Mouse (Mus musculus): ENCODE measurements around the gene Gja3. TPM values are rescaled to one million over a fixed set of nuclear protein-coding genes. Genes with fewer than 3 reads are reported as not detected.

The Gja3 gene
- polyA plus RNA-seq (2014; fragmentation: Nextera tagmentation; extraction: Ambion mirVana): 0.16 and 0.23 TPM in 2 replicates

GRCm38 (mm10) chr14:57057563-57058321 lies at the start of gene Gja3:
Gene Gja3 (minus strand): TSS chr14:57058100.
- Histone ChIP-seq H3K9me3 (ENCODE audit: control insufficient read depth, low read length) (no peaks in the 10 kb centered on the region), H3K9ac (ENCODE audit: low read length) (no peak within 1 kb of the TSS), H3K4me1 (replicated peaks; ENCODE audit: control insufficient read depth, insufficient read depth, low read length) (no peaks in the 10 kb centered on the region), H3K27ac (ENCODE audit: low read depth) (no peak within 1 kb of the TSS), H3K36me3 (ENCODE audit: control insufficient read depth, insufficient read depth, low read length) (no peaks in the 10 kb centered on the region), H3K4me3 (ENCODE audit: low read depth, low read length) (peak within 1 kb of the TSS; percentile 47), H3K27me3 (replicated peaks; ENCODE audit: control insufficient read depth, insufficient read depth, low read length) (peaks cover 56% of the 10 kb centered on the region), H3K4me2 (ENCODE audit: low read length) (peak within 1 kb of the TSS; percentile 92)
- DNase-seq (ENCODE audit: low spot score): peak; percentile 71
- peak; percentile 59; the same call in 1 of the 2 replicates for ATAC-seq (replicated peaks; ENCODE audit: low FRiP score, low TSS enrichment, low read depth)
- WGBS: under 1% methylated on average over 79 of the region's 79 CpGs

GRCm38 (mm10) chr14:57107091-57107490 lies 49.2 kb upstream of the Gja3 start:
- no peak overlapping the region for H3K27ac ChIP-seq (ENCODE audit: low read depth)
- ATAC-seq (replicated peaks; ENCODE audit: low FRiP score, low TSS enrichment, low read depth) (no peak), DNase-seq (ENCODE audit: low spot score) (no peak)
- WGBS: 63% methylated on average over 8 of the region's 8 CpGs
- peaks cover 50% of the 10 kb centered on the region for H3K27me3 ChIP-seq (replicated peaks; ENCODE audit: control insufficient read depth, insufficient read depth, low read length)
- no peaks in the 10 kb centered on the region for H3K9me3 ChIP-seq (ENCODE audit: control insufficient read depth, low read length)
- no peaks in the 10 kb centered on the region for H3K36me3 ChIP-seq (ENCODE audit: control insufficient read depth, insufficient read depth, low read length)
- H3K4me3 ChIP-seq (ENCODE audit: low read depth, low read length): no peak overlapping the region
- 0 out of 2 replicates have a peak, but pooled peaks cover 4% of the 10 kb centered on the region for H3K4me1 ChIP-seq (replicated peaks; ENCODE audit: control insufficient read depth, insufficient read depth, low read length)
- no peak overlapping the region for H3K9ac ChIP-seq (ENCODE audit: low read length)
- no peak overlapping the region for H3K4me2 ChIP-seq (ENCODE audit: low read length)

- Histone ChIP-seq H3K27me3 (replicated peaks; ENCODE audit: control insufficient read depth, insufficient read depth, low read length) (peaks cover 54% of the 10 kb centered on the region), H3K4me2 (ENCODE audit: low read length) (no peak overlapping the region), H3K4me1 (replicated peaks; ENCODE audit: control insufficient read depth, insufficient read depth, low read length) (0 out of 2 replicates have a peak, but pooled peaks cover 4% of the 10 kb centered on the region), H3K9ac (ENCODE audit: low read length) (no peak overlapping the region), H3K27ac (ENCODE audit: low read depth) (no peak overlapping the region), H3K4me3 (ENCODE audit: low read depth, low read length) (no peak overlapping the region), H3K36me3 (ENCODE audit: control insufficient read depth, insufficient read depth, low read length) (no peaks in the 10 kb centered on the region), H3K9me3 (ENCODE audit: control insufficient read depth, low read length) (no peaks in the 10 kb centered on the region)
- WGBS: 59% methylated on average over 11 of the region's 11 CpGs
- peak; percentile 57 for DNase-seq (ENCODE audit: low spot score)
- ATAC-seq (replicated peaks; ENCODE audit: low FRiP score, low TSS enrichment, low read depth): no peak
These were observed 47.8 kb upstream of the Gja3 start for GRCm38 (mm10) chr14:57105721-57106120.

GRCm38 (mm10) chr14:57105111-57105510 lies 47.2 kb upstream of the Gja3 start:
- H3K9me3 ChIP-seq (ENCODE audit: control insufficient read depth, low read length): no peaks in the 10 kb centered on the region
- H3K4me2 ChIP-seq (ENCODE audit: low read length): peak overlapping the region; percentile 99
- no peak overlapping the region for H3K9ac ChIP-seq (ENCODE audit: low read length)
- peak overlapping the region; percentile 50; the same call in 1 of the 2 replicates for H3K4me3 ChIP-seq (ENCODE audit: low read depth, low read length)
- 0 out of 2 replicates have a peak, but pooled peaks cover 4% of the 10 kb centered on the region for H3K4me1 ChIP-seq (replicated peaks; ENCODE audit: control insufficient read depth, insufficient read depth, low read length)
- H3K27me3 ChIP-seq (replicated peaks; ENCODE audit: control insufficient read depth, insufficient read depth, low read length): peaks cover 54% of the 10 kb centered on the region
- no peak for ATAC-seq (replicated peaks; ENCODE audit: low FRiP score, low TSS enrichment, low read depth)
- H3K36me3 ChIP-seq (ENCODE audit: control insufficient read depth, insufficient read depth, low read length): no peaks in the 10 kb centered on the region
- no peak overlapping the region for H3K27ac ChIP-seq (ENCODE audit: low read depth)
- WGBS: 16% methylated on average over 14 of the region's 14 CpGs
- peak; percentile 56 for DNase-seq (ENCODE audit: low spot score)

- H3K27ac ChIP-seq (ENCODE audit: low read depth): no peak within 1 kb of the TSS
- no peaks in the 10 kb centered on the region for H3K36me3 ChIP-seq (ENCODE audit: control insufficient read depth, insufficient read depth, low read length)
- DNase-seq (ENCODE audit: low spot score): peak; percentile 82
- H3K4me2 ChIP-seq (ENCODE audit: low read length): peak within 1 kb of the TSS; percentile 99
- H3K9me3 ChIP-seq (ENCODE audit: control insufficient read depth, low read length): no peaks in the 10 kb centered on the region
- H3K27me3 ChIP-seq (replicated peaks; ENCODE audit: control insufficient read depth, insufficient read depth, low read length): peaks cover 54% of the 10 kb centered on the region
- peak within 1 kb of the TSS; percentile 43; the same call in 1 of the 2 replicates for H3K9ac ChIP-seq (ENCODE audit: low read length)
- H3K4me3 ChIP-seq (ENCODE audit: low read depth, low read length): peak within 1 kb of the TSS; percentile 50
- under 1% methylated on average over 98 of the region's 101 CpGs for whole genome bisulfite sequencing
- ATAC-seq (replicated peaks; ENCODE audit: low FRiP score, low TSS enrichment, low read depth): peak; percentile 72
- 0 out of 2 replicates have a peak, but pooled peaks cover 4% of the 10 kb centered on the region for H3K4me1 ChIP-seq (replicated peaks; ENCODE audit: control insufficient read depth, insufficient read depth, low read length)
These were observed 46.5 kb upstream of the Gja3 start, which contains the start of gene Gjb2 for GRCm38 (mm10) chr14:57104106-57105023. Gene Gjb2 (minus strand): TSS chr14:57104702.

- no peak for ATAC-seq (replicated peaks; ENCODE audit: low FRiP score, low TSS enrichment, low read depth)
- Histone ChIP-seq H3K4me2 (ENCODE audit: low read length) (peak overlapping the region; percentile 99), H3K4me3 (ENCODE audit: low read depth, low read length) (peak overlapping the region; percentile 50), H3K36me3 (ENCODE audit: control insufficient read depth, insufficient read depth, low read length) (no peaks in the 10 kb centered on the region), H3K9ac (ENCODE audit: low read length) (peak overlapping the region; percentile 43; the same call in 1 of the 2 replicates), H3K9me3 (ENCODE audit: control insufficient read depth, low read length) (no peaks in the 10 kb centered on the region), H3K27me3 (replicated peaks; ENCODE audit: control insufficient read depth, insufficient read depth, low read length) (peaks cover 54% of the 10 kb centered on the region), H3K4me1 (replicated peaks; ENCODE audit: control insufficient read depth, insufficient read depth, low read length) (0 out of 2 replicates have a peak, but pooled peaks cover 4% of the 10 kb centered on the region), H3K27ac (ENCODE audit: low read depth) (no peak overlapping the region)
- DNase-seq (ENCODE audit: low spot score): peak; percentile 71
- WGBS: 5% methylated on average over 22 of the region's 22 CpGs
These were observed 45.8 kb upstream of the Gja3 start for GRCm38 (mm10) chr14:57103711-57104105.

GRCm38 (mm10) chr14:57103121-57103520 lies 45.2 kb upstream of the Gja3 start:
- Histone ChIP-seq H3K4me2 (ENCODE audit: low read length) (no peak overlapping the region; the same call in 1 of the 2 replicates), H3K27me3 (replicated peaks; ENCODE audit: control insufficient read depth, insufficient read depth, low read length) (peaks cover 54% of the 10 kb centered on the region), H3K4me3 (ENCODE audit: low read depth, low read length) (no peak overlapping the region), H3K36me3 (ENCODE audit: control insufficient read depth, insufficient read depth, low read length) (no peaks in the 10 kb centered on the region), H3K27ac (ENCODE audit: low read depth) (no peak overlapping the region), H3K9me3 (ENCODE audit: control insufficient read depth, low read length) (no peaks in the 10 kb centered on the region), H3K9ac (ENCODE audit: low read length) (no peak overlapping the region), H3K4me1 (replicated peaks; ENCODE audit: control insufficient read depth, insufficient read depth, low read length) (0 out of 2 replicates have a peak, but pooled peaks cover 4% of the 10 kb centered on the region)
- DNase-seq (ENCODE audit: low spot score) (no peak), ATAC-seq (replicated peaks; ENCODE audit: low FRiP score, low TSS enrichment, low read depth) (no peak)
- WGBS: 52% methylated on average over 6 of the region's 6 CpGs

- Histone ChIP-seq H3K27me3 (replicated peaks; ENCODE audit: control insufficient read depth, insufficient read depth, low read length) (peaks cover 47% of the 10 kb centered on the region), H3K9ac (ENCODE audit: low read length) (no peak overlapping the region), H3K36me3 (ENCODE audit: control insufficient read depth, insufficient read depth, low read length) (no peaks in the 10 kb centered on the region), H3K27ac (ENCODE audit: low read depth) (no peak overlapping the region), H3K4me2 (ENCODE audit: low read length) (no peak overlapping the region), H3K4me1 (replicated peaks; ENCODE audit: control insufficient read depth, insufficient read depth, low read length) (0 out of 2 replicates have a peak, but pooled peaks cover 4% of the 10 kb centered on the region), H3K4me3 (ENCODE audit: low read depth, low read length) (no peak overlapping the region), H3K9me3 (ENCODE audit: control insufficient read depth, low read length) (no peaks in the 10 kb centered on the region)
- no peak for ATAC-seq (replicated peaks; ENCODE audit: low FRiP score, low TSS enrichment, low read depth)
- DNase-seq (ENCODE audit: low spot score): no peak
- 72% methylated on average over 7 of the region's 7 CpGs for WGBS
These were observed 43.7 kb upstream of the Gja3 start for GRCm38 (mm10) chr14:57101623-57102022.
